Mouse (Mus musculus) forebrain, postnatal 0 days (tissue): ENCODE measurements at regions not wholly inside any gene's neighbourhood (a gene's known extent, or its start where the extent isn't known, plus 50 kb on each side); places are given as distances from the start of the nearest gene placed in this dataset.

Source experiments
- ATAC-seq: fragments of 200-750 bp; cut with Nextera tagmentation; 2 replicates; pipeline ENCODE4 v1.8.0; 2017; ENCODE audit warnings: mild to moderate bottlenecking, moderate library complexity
- DNase-seq: peaks from one replicate; pipeline ENCODE4 v3.0.0-alpha.2; 2015
- H3K27ac ChIP-seq: fragments of 300-500 bp; sonication (generic); 2 replicates; pipeline ENCODE4 v1.5.1; 2014; ENCODE audit warnings: low read depth, mild to moderate bottlenecking, antibody characterized with exemption, low read length, moderate library complexity, mixed read lengths
- H3K27me3 ChIP-seq: fragments of 300-500 bp; sonication (generic); 2 replicates; pipeline ENCODE4 v1.6.1; 2014; ENCODE audit warnings: mild to moderate bottlenecking, low read length, mixed read lengths; ENCODE audit not compliant: insufficient read depth
- H3K36me3 ChIP-seq: fragments of 300-500 bp; sonication (generic); 2 replicates; pipeline ENCODE4 v1.6.1; 2014; ENCODE audit warnings: mild to moderate bottlenecking, moderate library complexity; ENCODE audit not compliant: insufficient read depth
- H3K4me1 ChIP-seq: fragments of 300-500 bp; sonication (generic); 2 replicates; pipeline ENCODE4 v1.6.1; 2014; ENCODE audit warnings: antibody characterized with exemption; ENCODE audit not compliant: insufficient read depth
- H3K4me2 ChIP-seq: fragments of 300-500 bp; sonication (generic); 2 replicates; pipeline ENCODE4 v1.6.1; 2014; ENCODE audit warnings: low read depth, mild to moderate bottlenecking, moderate library complexity
- H3K4me3 ChIP-seq: fragments of 300-500 bp; sonication (generic); 2 replicates; pipeline ENCODE4 v1.5.1; 2014; ENCODE audit warnings: low read depth, low read length, mixed read lengths
- H3K9ac ChIP-seq: fragments of 300-500 bp; sonication (generic); 2 replicates; pipeline ENCODE4 v1.6.1; 2014; ENCODE audit warnings: mild to moderate bottlenecking
- H3K9me3 ChIP-seq: fragments of 300-500 bp; sonication (generic); 2 replicates; pipeline ENCODE4 v1.6.1; 2016; ENCODE audit warnings: low read length
- CTCF ChIP-seq: sonication (generic); IDR thresholded peaks from 2 replicates; pipeline ENCODE4 v1.5.1; 2016; ENCODE audit warnings: antibody characterized with exemption, control low read depth, low read depth
- WGBS: fragments of 180-500 bp; shearing (Covaris S2); extraction: QIAGEN DNeasy Blood & Tissue Kit; methylation state at CpG from one replicate; pipeline ENCODE4 v1.1.7; 2014; 5-methylcytosine and 5-hydroxymethylcytosine counted together

DNA sequence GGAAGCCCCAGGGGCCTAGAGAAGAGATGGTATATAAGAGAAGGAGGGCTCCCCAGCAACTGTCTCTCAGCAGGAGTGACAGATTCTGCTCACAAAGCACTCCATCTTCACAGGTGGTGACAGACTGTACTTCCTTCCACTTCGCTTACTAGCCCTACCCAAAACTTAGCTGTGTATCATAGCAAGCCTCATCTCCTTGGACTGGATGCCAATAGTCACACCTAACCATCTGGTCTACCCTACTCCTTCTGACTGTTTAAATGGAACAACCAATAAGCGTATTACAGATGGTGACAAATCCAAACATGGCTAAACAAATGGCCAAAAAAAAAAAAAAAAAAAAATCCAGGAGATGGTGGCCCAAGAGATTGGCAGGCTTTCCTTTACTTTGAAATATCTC is 204.1 kb upstream of the Ppargc1a start:
- Histone ChIP-seq H3K27ac (no peak overlapping the region), H3K27me3 (no peaks in the 10 kb centered on the region), H3K36me3 (no peaks in the 10 kb centered on the region), H3K4me1 (no peaks in the 10 kb centered on the region), H3K9me3 (no peaks in the 10 kb centered on the region), H3K4me2 (no peak overlapping the region), H3K9ac (no peak overlapping the region), H3K4me3 (no peak overlapping the region)
- WGBS: 60% methylated on average over 2 of the region's 2 CpGs
- TF ChIP-seq CTCF: no peak
- DNase-seq: no peak
- no peak for ATAC-seq

DNA sequence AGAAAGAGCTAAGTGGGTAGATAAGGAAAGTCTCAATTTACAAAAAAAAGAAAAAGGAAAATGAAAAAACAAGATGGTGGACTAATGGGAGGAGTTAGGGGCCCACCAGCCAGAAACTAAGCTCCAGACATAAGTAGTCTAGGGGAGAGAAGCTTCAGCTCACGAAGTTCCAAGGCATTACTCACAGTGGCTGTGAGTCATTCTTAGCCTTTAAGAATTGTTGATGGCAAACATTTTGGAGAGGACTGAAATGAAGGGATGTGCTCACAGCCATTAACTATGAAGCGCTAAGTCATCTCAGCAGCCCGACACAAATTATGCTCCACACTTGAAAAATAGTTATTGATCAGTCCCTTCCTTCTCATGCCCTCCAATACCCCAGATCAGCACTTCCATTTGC is 198.6 kb upstream of the Ppargc1a start:
- DNase-seq (no peak), ATAC-seq (no peak)
- Histone ChIP-seq H3K9ac (no peak overlapping the region), H3K4me2 (no peak overlapping the region), H3K27me3 (no peaks in the 10 kb centered on the region), H3K36me3 (no peaks in the 10 kb centered on the region), H3K4me1 (no peaks in the 10 kb centered on the region), H3K4me3 (no peak overlapping the region), H3K9me3 (no peaks in the 10 kb centered on the region), H3K27ac (no peak overlapping the region)
- TF ChIP-seq CTCF: no peak
- 81% methylated on average over 3 of the region's 3 CpGs for WGBS

DNA sequence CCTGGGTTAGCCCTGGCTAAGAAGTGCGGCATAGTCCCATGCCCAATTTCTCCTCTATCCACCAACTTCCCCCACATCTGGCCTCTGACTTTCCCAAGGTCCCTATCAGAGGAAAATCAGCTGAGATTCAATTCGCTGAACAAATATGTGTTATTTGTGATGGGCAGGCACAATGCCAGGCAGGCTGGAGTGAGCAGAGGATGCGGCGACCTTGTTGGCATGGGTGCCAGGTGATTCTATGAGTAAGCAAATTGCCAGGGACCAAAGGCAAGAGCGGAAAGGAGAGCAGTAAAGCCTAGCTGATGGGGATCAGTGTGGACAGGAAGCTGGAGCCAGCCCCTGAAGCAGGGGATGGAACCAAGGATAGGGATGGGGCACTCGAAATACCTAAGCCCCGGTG is 196.9 kb upstream of the Ppargc1a start:
- Histone ChIP-seq H3K27ac (no peak overlapping the region), H3K4me1 (no peaks in the 10 kb centered on the region), H3K9me3 (no peaks in the 10 kb centered on the region), H3K4me2 (no peak overlapping the region), H3K36me3 (no peaks in the 10 kb centered on the region), H3K4me3 (no peak overlapping the region), H3K27me3 (no peaks in the 10 kb centered on the region), H3K9ac (no peak overlapping the region)
- no peak for DNase-seq
- 88% methylated on average over 7 of the region's 7 CpGs for WGBS
- TF ChIP-seq CTCF: no peak
- ATAC-seq: no peak

DNA sequence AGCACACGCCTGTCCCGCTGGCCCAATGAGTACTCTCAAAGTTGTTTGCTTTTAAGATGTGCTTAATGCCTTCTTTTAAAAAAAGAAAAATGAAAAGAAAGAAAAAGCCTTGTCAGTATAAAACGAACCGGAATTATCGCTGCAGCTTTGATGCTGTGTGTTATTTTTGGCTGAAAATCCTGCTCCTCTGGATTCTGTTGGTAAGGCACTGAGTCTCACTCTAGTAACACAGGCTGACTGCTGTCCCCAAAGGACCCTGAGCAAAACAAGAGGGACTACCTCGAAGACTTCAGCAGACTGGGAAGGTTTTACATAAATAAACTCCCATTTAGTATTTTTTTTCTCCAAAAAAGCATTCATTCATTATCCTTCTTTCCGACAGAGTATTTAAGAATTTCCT is 196.1 kb upstream of the Ppargc1a start:
- Histone ChIP-seq H3K27me3 (no peaks in the 10 kb centered on the region), H3K27ac (no peak overlapping the region), H3K4me2 (no peak overlapping the region), H3K4me1 (no peaks in the 10 kb centered on the region), H3K9me3 (no peaks in the 10 kb centered on the region), H3K36me3 (no peaks in the 10 kb centered on the region), H3K9ac (no peak overlapping the region), H3K4me3 (no peak overlapping the region)
- DNase-seq: no peak
- 46% methylated on average over 7 of the region's 7 CpGs for WGBS
- no peak for TF ChIP-seq CTCF
- ATAC-seq: peak; percentile 69

DNA sequence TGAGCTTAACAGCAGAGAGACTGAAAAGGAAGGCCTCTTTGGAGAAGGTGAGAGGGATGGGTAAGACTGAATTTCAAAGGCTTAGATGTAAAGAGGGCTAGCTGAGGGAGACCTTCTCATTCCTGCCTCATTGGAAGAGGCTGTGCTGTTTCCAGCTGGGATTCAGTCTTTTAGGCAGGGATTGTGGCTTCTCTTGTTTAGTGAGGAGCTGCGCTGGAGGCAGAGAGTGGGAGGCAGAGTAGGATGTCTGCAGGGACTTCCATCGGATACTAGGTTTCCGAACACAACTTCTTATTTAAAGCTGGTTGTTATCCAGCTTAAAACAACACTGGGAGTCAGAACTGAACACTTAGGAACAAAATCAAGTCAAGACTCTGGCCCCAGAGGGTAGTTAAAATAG is 194.8 kb upstream of the Ppargc1a start:
- H3K27ac ChIP-seq: no peak overlapping the region
- ATAC-seq: no peak

DNA sequence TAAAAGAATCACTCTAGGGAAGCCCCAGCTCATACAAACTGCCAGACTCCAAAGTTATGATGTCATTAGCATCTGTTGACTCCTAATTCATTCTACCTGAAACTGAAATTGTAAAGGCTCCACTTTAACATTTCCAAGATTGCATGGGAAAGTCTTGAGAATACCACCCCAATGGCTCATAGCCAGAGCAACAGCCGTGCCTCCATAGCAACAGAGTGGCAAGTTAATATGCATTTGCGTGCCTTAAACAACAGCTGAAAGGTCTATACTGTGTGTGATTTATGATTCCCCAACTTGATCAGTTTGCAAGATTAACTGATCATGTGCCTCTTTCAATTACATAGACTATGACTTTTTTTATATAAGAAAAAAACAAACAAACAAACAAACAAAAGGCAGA is 190.8 kb upstream of the Ppargc1a start:
- ATAC-seq: peak; percentile 78
- TF ChIP-seq CTCF: no peak

More for the DNA sequence above, 194.8 kb upstream of the Ppargc1a start:
- 73% methylated on average over 3 of the region's 3 CpGs for WGBS
- no peak overlapping the region for H3K4me3 ChIP-seq
- 0 out of 2 replicates have a peak, but pooled peaks cover 5% of the 10 kb centered on the region for H3K4me1 ChIP-seq
- TF ChIP-seq CTCF: no peak
- no peaks in the 10 kb centered on the region for H3K36me3 ChIP-seq
- no peaks in the 10 kb centered on the region for H3K27me3 ChIP-seq
- no peak overlapping the region for H3K4me2 ChIP-seq
- H3K9me3 ChIP-seq: no peaks in the 10 kb centered on the region
- DNase-seq: no peak
- no peak overlapping the region for H3K9ac ChIP-seq

DNA sequence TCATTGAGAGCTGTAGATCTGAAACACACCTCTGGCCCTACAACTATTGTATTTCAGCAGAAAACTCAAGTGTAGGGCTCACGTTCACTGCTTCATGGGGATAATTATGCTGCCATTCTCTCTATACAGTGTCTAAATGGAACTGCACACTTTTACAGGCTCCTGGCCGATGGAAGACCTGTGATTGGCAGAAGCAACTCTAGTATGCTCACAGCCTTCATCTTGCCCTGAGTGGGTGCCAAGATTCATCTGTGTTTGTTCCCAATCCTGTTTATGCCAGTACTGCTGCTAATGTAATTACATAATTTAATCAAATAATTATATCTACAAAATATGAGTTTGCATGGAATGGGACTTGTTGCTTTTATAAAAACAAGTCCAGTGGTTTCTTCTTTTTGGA is 190.3 kb upstream of the Ppargc1a start:
- ATAC-seq: no peak
- WGBS: 13% methylated on average over 2 of the region's 2 CpGs
- H3K27ac ChIP-seq: no peak overlapping the region

More for the DNA sequence above, 190.8 kb upstream of the Ppargc1a start:
- DNase-seq: peak; percentile 52
- H3K36me3 ChIP-seq: no peaks in the 10 kb centered on the region
- 30% methylated on average over 2 of the region's 2 CpGs for WGBS
- no peaks in the 10 kb centered on the region for H3K27me3 ChIP-seq
- H3K4me2 ChIP-seq: no peak overlapping the region
- H3K4me1 ChIP-seq: 0 out of 2 replicates have a peak, but pooled peaks cover 5% of the 10 kb centered on the region
- H3K27ac ChIP-seq: no peak overlapping the region
- no peaks in the 10 kb centered on the region for H3K9me3 ChIP-seq
- no peak overlapping the region for H3K4me3 ChIP-seq
- H3K9ac ChIP-seq: no peak overlapping the region

DNA sequence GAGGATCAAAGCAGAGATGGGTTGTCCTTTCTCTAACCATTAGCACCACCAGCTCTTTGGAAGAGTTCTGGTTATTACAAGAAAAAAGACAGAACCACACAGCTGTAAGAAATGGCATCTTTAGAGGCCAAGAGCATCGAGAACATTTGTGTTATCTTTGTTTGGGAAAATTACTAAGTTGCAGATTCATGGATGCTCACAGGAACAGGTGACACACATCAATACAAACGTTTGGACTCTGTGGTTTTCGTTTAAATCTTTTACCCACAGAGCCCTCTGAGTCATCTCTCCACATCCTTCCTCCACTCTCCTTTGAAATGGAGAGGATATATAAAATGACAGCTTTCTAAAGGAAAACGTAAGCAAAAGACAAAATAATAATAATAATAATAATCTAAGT is 184.5 kb upstream of the Ppargc1a start:
- no peaks in the 10 kb centered on the region for H3K4me1 ChIP-seq
- 82% methylated on average over 4 of the region's 4 CpGs for WGBS
- no peak overlapping the region for H3K9ac ChIP-seq
- H3K4me2 ChIP-seq: no peak overlapping the region
- ATAC-seq: no peak
- no peak overlapping the region for H3K27ac ChIP-seq
- no peak for TF ChIP-seq CTCF
- DNase-seq: no peak
- H3K27me3 ChIP-seq: no peaks in the 10 kb centered on the region
- H3K36me3 ChIP-seq: no peaks in the 10 kb centered on the region
- H3K4me3 ChIP-seq: no peak overlapping the region
- no peaks in the 10 kb centered on the region for H3K9me3 ChIP-seq

More for the DNA sequence above, 190.3 kb upstream of the Ppargc1a start:
- no peak overlapping the region for H3K4me2 ChIP-seq
- no peaks in the 10 kb centered on the region for H3K9me3 ChIP-seq
- no peaks in the 10 kb centered on the region for H3K36me3 ChIP-seq
- no peak for DNase-seq
- H3K4me1 ChIP-seq: 0 out of 2 replicates have a peak, but pooled peaks cover 5% of the 10 kb centered on the region
- H3K27me3 ChIP-seq: no peaks in the 10 kb centered on the region
- no peak for TF ChIP-seq CTCF
- H3K4me3 ChIP-seq: no peak overlapping the region
- no peak overlapping the region for H3K9ac ChIP-seq
